Mouse (Mus musculus) stomach, embryonic 16.5 days (tissue): ENCODE data around the gene Rpusd3. TPM values are rescaled to one million over a fixed set of nuclear protein-coding genes. Genes with fewer than 3 reads are reported as not detected.

ENCODE experiments used
- ATAC-seq: fragments of 200-750 bp; cut with Nextera tagmentation; 2 replicates; pipeline ENCODE4 v1.8.0; 2017; ENCODE audit warnings: moderate number of reproducible peaks, moderate TSS enrichment; ENCODE audit not compliant: insufficient read depth, low FRiP score
- H3K27ac ChIP-seq: fragments of 300-500 bp; sonication (generic); 2 replicates; pipeline ENCODE4 v1.5.1; 2014; ENCODE audit warnings: low read length
- H3K27me3 ChIP-seq: fragments of 300-500 bp; sonication (generic); 2 replicates; pipeline ENCODE4 v1.6.1; 2014; ENCODE audit warnings: low read length, control low read depth, mixed read lengths; ENCODE audit not compliant: control insufficient read depth, insufficient read depth
- H3K36me3 ChIP-seq: fragments of 300-500 bp; sonication (generic); 2 replicates; pipeline ENCODE4 v1.6.1; 2014; ENCODE audit warnings: low read length; ENCODE audit not compliant: control insufficient read depth, insufficient read depth
- H3K4me1 ChIP-seq: fragments of 300-500 bp; sonication (generic); 2 replicates; pipeline ENCODE4 v1.6.1; 2014; ENCODE audit warnings: low read length, control low read depth, mixed read lengths; ENCODE audit not compliant: control insufficient read depth, insufficient read depth
- H3K4me2 ChIP-seq: fragments of 300-500 bp; sonication (generic); 2 replicates; pipeline ENCODE4 v1.6.1; 2014; ENCODE audit warnings: low read depth, low read length, mixed read lengths
- H3K4me3 ChIP-seq: fragments of 300-500 bp; sonication (generic); replicated peaks from 2 replicates; pipeline ENCODE4 v1.5.1; 2014; ENCODE audit warnings: mild to moderate bottlenecking, low read length
- H3K9ac ChIP-seq: fragments of 300-500 bp; sonication (generic); 2 replicates; pipeline ENCODE4 v1.6.1; 2014; ENCODE audit warnings: low read length
- H3K9me3 ChIP-seq: fragments of 300-500 bp; sonication (generic); replicated peaks from 2 replicates; pipeline ENCODE4 v1.6.1; 2016; ENCODE audit warnings: low read length, control low read depth; ENCODE audit not compliant: control insufficient read depth
- WGBS: fragments of 180-500 bp; shearing (Covaris S2); extraction: QIAGEN DNeasy Blood & Tissue Kit; methylation state at CpG from one replicate; pipeline ENCODE4 v1.1.7; 2014; 5-methylcytosine and 5-hydroxymethylcytosine counted together
- polyA plus RNA-seq: library from polyadenylated mRNA; unstranded; fragments of >200 nt; fragmentation: Nextera tagmentation; extraction: Ambion mirVana; gene quantifications from 2 replicates; pipeline ENCODE4 v1.2.1, GENCODE M21; 2015

The Rpusd3 gene
- polyA plus RNA-seq, 1 experiment from 2014 or later: 14.7 TPM

DNA sequence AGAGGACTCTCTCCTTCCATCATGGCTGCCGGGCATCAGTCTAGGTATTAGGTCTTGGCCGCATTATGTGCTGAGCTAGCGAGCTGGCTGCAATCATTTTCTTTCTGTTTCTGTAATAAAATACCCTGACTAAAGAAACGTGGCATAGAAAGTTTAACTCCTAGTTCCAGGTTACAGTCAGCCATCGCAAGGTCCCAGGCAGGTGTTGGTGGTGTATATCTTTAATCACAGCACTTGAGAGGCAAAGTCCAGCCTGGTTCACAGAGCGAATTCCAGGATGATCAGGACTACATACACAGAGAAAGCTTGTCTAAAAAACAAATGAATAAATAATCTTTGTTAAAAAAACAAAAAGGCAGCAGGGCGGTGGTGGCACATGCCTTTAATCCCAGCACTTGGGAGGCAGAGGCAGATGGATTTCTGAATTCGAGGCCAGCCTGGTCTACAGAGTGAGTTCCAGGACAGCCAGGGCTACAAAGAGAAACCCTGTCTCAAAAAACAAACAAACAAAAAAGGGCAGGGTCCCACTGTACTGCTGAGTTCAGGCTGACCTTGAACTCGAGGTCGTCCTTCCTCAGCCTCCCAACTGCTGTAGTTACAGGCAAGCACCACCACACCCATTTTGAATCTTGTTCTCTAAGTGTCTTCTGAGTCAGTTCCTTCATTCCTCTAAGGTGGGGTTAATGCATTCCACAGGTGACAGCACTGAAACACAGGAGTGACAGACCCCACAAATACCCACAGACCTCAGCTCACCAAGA, 22.7 kb downstream of the Rpusd3 start:
- Histone ChIP-seq H3K4me1 (peaks cover 4% of the 10 kb centered on the region; the same call in 1 of the 2 replicates), H3K4me3 (no peak overlapping the region), H3K9ac (no peak overlapping the region), H3K9me3 (no peaks in the 10 kb centered on the region), H3K36me3 (no peaks in the 10 kb centered on the region), H3K27me3 (no peaks in the 10 kb centered on the region), H3K4me2 (no peak overlapping the region), H3K27ac (no peak overlapping the region)
- ATAC-seq: no peak
- 83% methylated on average over 10 of the region's 10 CpGs for WGBS

- Histone ChIP-seq H3K9me3 (no peaks in the 10 kb centered on the region), H3K36me3 (no peaks in the 10 kb centered on the region), H3K27me3 (no peaks in the 10 kb centered on the region), H3K9ac (no peak overlapping the region), H3K4me3 (no peak overlapping the region), H3K27ac (no peak overlapping the region), H3K4me2 (no peak overlapping the region), H3K4me1 (peaks cover 4% of the 10 kb centered on the region; the same call in 1 of the 2 replicates)
- no peak for ATAC-seq
- 92% methylated on average over 6 of the region's 6 CpGs for WGBS
Measured at GRCm38 (mm10) chr6:113395501-113395900, 23.6 kb downstream of the Rpusd3 start.

GRCm38 (mm10) chr6:113394811-113395210, 24.3 kb downstream of the Rpusd3 start:
- Histone ChIP-seq H3K9ac (no peak overlapping the region), H3K27ac (no peak overlapping the region), H3K27me3 (no peaks in the 10 kb centered on the region), H3K9me3 (no peaks in the 10 kb centered on the region), H3K4me3 (no peak overlapping the region), H3K4me1 (peaks cover 4% of the 10 kb centered on the region; the same call in 1 of the 2 replicates), H3K4me2 (no peak overlapping the region), H3K36me3 (peaks cover 3% of the 10 kb centered on the region; the same call in 1 of the 2 replicates)
- 91% methylated on average over 11 of the region's 11 CpGs for WGBS
- no peak for ATAC-seq

GRCm38 (mm10) chr6:113393951-113394350, 25.2 kb downstream of the Rpusd3 start:
- Histone ChIP-seq H3K27me3 (no peaks in the 10 kb centered on the region), H3K4me2 (no peak overlapping the region), H3K4me3 (no peak overlapping the region), H3K4me1 (peaks cover 4% of the 10 kb centered on the region; the same call in 1 of the 2 replicates), H3K27ac (no peak overlapping the region), H3K36me3 (peaks cover 9% of the 10 kb centered on the region; the same call in 1 of the 2 replicates), H3K9me3 (no peaks in the 10 kb centered on the region), H3K9ac (no peak overlapping the region)
- ATAC-seq: no peak
- WGBS: 85% methylated on average over 6 of the region's 6 CpGs

DNA sequence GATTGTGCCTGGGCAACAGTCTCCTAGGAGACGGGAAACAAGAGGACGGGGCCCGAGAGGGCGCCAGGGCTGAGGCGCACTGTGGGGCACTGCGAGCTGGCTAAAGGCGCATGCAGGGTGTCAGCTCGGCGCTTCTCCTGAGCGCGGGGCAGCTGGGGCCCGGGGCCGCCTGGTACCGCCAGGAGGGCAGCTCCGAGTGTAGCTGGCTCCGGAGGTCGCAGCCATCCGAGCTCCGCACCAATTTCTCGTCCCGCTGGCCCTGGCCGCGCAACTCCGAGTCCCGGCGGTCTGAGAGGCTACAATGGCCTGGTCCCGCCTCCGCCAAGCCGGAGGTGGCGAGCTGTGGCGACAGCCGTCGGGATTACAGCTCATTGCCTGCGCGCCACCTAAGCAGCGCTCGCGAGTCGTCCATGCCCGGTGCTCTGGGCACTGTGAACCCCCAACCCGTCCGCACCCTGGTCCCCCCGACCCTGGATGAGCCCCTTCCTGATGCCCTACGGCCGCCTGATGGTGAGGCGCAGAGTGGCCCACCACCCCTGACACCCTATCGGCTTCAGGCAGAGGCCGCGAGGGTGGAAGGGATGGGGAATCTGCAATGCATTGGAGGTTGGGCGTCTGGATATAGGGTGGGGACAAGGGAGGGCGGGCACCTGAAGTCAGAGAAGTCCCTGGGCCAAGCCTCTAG, 26.6 kb downstream of the Rpusd3 start:
- Histone ChIP-seq H3K4me2 (peak overlapping the region; percentile 84), H3K4me3 (peak overlapping the region; percentile 49), H3K9ac (peak overlapping the region; percentile 76), H3K27ac (no peak overlapping the region), H3K36me3 (peaks cover 18% of the 10 kb centered on the region), H3K27me3 (no peaks in the 10 kb centered on the region), H3K4me1 (peaks cover 4% of the 10 kb centered on the region; the same call in 1 of the 2 replicates), H3K9me3 (no peaks in the 10 kb centered on the region)
- ATAC-seq: peak; percentile 70
- 1% methylated on average over 51 of the region's 51 CpGs for WGBS

DNA sequence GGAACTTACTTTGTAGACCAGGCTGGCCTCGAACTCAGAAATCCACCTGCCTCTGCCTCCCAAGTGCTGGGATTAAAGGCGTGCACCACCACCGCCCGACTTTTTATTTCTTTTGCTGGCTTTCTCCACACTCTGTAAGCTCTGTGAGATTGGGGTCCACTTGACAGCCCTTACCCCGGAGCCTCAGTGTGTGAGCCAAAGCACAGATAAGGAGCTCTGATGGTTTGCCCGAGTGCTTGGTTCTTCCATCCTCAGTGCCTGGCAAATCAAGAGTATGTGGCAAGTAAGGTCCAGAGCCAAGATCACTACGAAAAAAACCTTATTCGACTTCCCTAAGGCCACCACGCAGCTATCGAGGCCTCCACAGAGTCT, 27.1 kb downstream of the Rpusd3 start:
- Histone ChIP-seq H3K4me3 (peak overlapping the region; percentile 49), H3K9me3 (no peaks in the 10 kb centered on the region), H3K27me3 (no peaks in the 10 kb centered on the region), H3K27ac (no peak overlapping the region), H3K4me1 (peaks cover 4% of the 10 kb centered on the region; the same call in 1 of the 2 replicates), H3K9ac (peak overlapping the region; percentile 76), H3K36me3 (peaks cover 18% of the 10 kb centered on the region), H3K4me2 (peak overlapping the region; percentile 84)
- 31% methylated on average over 10 of the region's 10 CpGs for WGBS
- no peak for ATAC-seq

- no peak overlapping the region for H3K4me2 ChIP-seq
- H3K4me3 ChIP-seq: no peak overlapping the region
- H3K4me1 ChIP-seq: peaks cover 4% of the 10 kb centered on the region; the same call in 1 of the 2 replicates
- 91% methylated on average over 3 of the region's 3 CpGs for WGBS
- H3K9me3 ChIP-seq: no peaks in the 10 kb centered on the region
- H3K27me3 ChIP-seq: no peaks in the 10 kb centered on the region
- H3K27ac ChIP-seq: no peak overlapping the region
- peaks cover 24% of the 10 kb centered on the region for H3K36me3 ChIP-seq
- no peak for ATAC-seq
- H3K9ac ChIP-seq: no peak overlapping the region
Measured at GRCm38 (mm10) chr6:113390715-113391114, 28.4 kb downstream of the Rpusd3 start.

DNA sequence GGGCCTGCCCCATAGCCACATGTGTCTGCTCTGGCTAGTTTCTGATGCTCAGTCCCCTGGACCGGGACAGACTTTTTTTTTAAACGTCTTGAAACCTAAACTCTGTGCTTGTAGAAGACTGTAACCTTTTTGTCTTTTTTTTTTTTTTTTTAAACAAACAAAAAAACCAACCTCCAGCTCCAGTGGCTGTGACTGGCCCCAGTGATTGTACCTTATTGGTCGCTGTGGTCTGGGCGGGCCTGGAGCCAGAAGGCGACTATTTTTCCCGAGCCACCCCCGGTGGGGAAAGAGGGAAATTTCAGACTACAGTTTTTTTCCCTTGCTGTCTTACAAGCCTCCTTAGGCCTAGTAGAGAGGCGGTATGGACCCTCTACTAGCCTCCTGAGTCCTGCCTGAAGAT, 30.2 kb downstream of the Rpusd3 start, which contains the start of gene Ttll3:
Gene Ttll3, plus strand, starts transcription at position 301 of the 400 bp plus-strand sequence.
- no peaks in the 10 kb centered on the region for H3K27me3 ChIP-seq
- peaks cover 39% of the 10 kb centered on the region for H3K36me3 ChIP-seq
- 67% methylated on average over 8 of the region's 8 CpGs for WGBS
- H3K27ac ChIP-seq: no peak within 1 kb of the TSS
- H3K4me2 ChIP-seq: no peak within 1 kb of the TSS
- H3K9ac ChIP-seq: no peak within 1 kb of the TSS
- no peak within 1 kb of the TSS for H3K4me3 ChIP-seq
- no peaks in the 10 kb centered on the region for H3K9me3 ChIP-seq
- H3K4me1 ChIP-seq: peaks cover 4% of the 10 kb centered on the region; the same call in 1 of the 2 replicates
- no peak for ATAC-seq

- Histone ChIP-seq H3K9me3 (no peaks in the 10 kb centered on the region), H3K4me2 (no peak overlapping the region), H3K4me3 (no peak overlapping the region), H3K27ac (no peak overlapping the region), H3K4me1 (no peaks in the 10 kb centered on the region), H3K27me3 (no peaks in the 10 kb centered on the region), H3K9ac (no peak overlapping the region), H3K36me3 (peaks cover 58% of the 10 kb centered on the region)
- 42% methylated on average over 3 of the region's 3 CpGs for WGBS
- peak; percentile 18; the same call in 1 of the 2 replicates for ATAC-seq
Measured at GRCm38 (mm10) chr6:113386025-113386424, 33.1 kb downstream of the Rpusd3 start.
